Mouse (Mus musculus): ENCODE data around the gene Ncs1. TPM values are rescaled to one million over a fixed set of nuclear protein-coding genes. Genes with fewer than 3 reads are reported as not detected.

Ncs1 gene
- polyA plus RNA-seq, 1 experiment from 2014 or later: 29.7 TPM

- DNase-seq (ENCODE audit: low read depth, low spot score): no peak
- ChIA-PET CTCF (interaction anchor here (1.2 to 1.5 kb wide), 2 partner anchors 14 to 21 kb away, joined by 3 to 6 read pairs; no protein-coding TSS in a partner anchor), POLR2A (no interaction called here)
- no peaks in the 10 kb centered on the region for H3K27me3 ChIP-seq
- in situ Hi-C loops (cut with MboI; ENCODE audit: low pct_unique_long_range_greater_than_20kb): no loop called here
- ATAC-seq: no peak
- no peak for TF ChIP-seq CTCF (IDR thresholded peaks at IDR 0.05)
These were observed 32.2 kb downstream of the Ncs1 start for GRCm38 (mm10) chr2:31277810-31278209.

DNA sequence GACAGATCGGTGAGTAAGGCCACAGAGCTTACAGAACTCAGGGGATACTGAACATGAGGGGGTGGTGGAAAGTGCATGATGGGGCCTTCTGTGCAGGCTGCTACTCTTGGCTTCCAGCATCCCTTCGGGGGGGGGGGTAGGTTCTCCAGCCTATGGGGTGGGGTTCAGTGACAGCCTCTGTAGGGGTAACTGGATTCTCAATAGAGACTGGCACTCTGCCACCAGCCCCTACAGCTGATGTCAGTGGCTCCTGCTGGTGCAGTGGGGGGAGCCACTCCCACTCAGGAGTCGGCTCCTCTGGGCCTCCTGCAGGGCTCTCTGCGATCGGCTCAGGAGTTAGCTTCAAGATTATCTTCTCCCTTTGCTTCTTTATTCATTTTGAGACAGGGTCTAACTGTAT, 32.9 kb downstream of the Ncs1 start:
- no peak for TF ChIP-seq CTCF (IDR thresholded peaks at IDR 0.05)
- no peaks in the 10 kb centered on the region for H3K27me3 ChIP-seq
- in situ Hi-C loops (cut with MboI; ENCODE audit: low pct_unique_long_range_greater_than_20kb): no loop called here
- DNase-seq (ENCODE audit: low read depth, low spot score) (no peak), ATAC-seq (no peak)
- ChIA-PET CTCF (interaction anchor here (1.2 kb wide), 1 partner anchor 21 kb away, joined by 3 read pairs; no protein-coding TSS in a partner anchor), POLR2A (interaction anchor here (0.7 kb wide), 1 partner anchor 97 kb away, joined by 3 read pairs; no protein-coding TSS in a partner anchor)

- POLR2A ChIA-PET: no interaction called here
- CTCF ChIA-PET: interaction anchor here (1.6 to 1.7 kb wide), 2 partner anchors 8 to 10 kb away, joined by 4 to 5 read pairs; no protein-coding TSS in a partner anchor
- TF ChIP-seq CTCF (IDR thresholded peaks at IDR 0.05): no peak
- ATAC-seq (no peak), DNase-seq (ENCODE audit: low read depth, low spot score) (no peak)
- no peaks in the 10 kb centered on the region for H3K27me3 ChIP-seq
- in situ Hi-C loops (cut with MboI; ENCODE audit: low pct_unique_long_range_greater_than_20kb): no loop called here
These were observed 35.5 kb downstream of the Ncs1 start for GRCm38 (mm10) chr2:31281138-31281537.

GRCm38 (mm10) chr2:31282266-31282665, 36.6 kb downstream of the Ncs1 start:
- in situ Hi-C loops (cut with MboI; ENCODE audit: low pct_unique_long_range_greater_than_20kb): no loop called here
- TF ChIP-seq CTCF (IDR thresholded peaks at IDR 0.05): no peak

DNA sequence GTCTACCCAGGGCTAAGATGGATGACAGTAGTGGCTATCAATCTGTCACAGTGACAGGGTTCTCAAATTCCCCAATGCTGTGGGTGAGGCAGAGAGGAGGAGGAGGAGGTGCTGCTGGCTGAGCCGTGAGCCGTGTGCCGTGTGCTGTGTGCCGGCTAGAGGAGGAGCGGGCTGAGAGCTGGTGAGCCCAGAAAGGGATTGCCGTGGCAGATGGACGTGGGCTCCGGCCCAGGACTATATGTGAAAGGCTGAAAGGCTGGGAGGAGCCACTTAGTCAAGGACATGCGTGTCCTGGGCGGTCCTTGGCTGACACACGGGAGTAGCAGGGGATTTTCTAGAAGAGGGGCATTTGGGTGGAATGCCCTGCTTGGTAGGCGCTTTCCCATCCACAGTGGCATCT, 37.3 kb downstream of the Ncs1 start:
- no peak for TF ChIP-seq CTCF (IDR thresholded peaks at IDR 0.05)
- ChIA-PET POLR2A (no interaction called here), CTCF (no interaction called here)
- no peak for DNase-seq (ENCODE audit: low read depth, low spot score)
- ATAC-seq: no peak
- in situ Hi-C loops (cut with MboI; ENCODE audit: low pct_unique_long_range_greater_than_20kb): no loop called here
- no peaks in the 10 kb centered on the region for H3K27me3 ChIP-seq

More at GRCm38 (mm10) chr2:31282266-31282665, 36.6 kb downstream of the Ncs1 start:
- ChIA-PET CTCF (no interaction called here), POLR2A (no interaction called here)
- no peaks in the 10 kb centered on the region for H3K27me3 ChIP-seq
- DNase-seq (ENCODE audit: low read depth, low spot score) (no peak), ATAC-seq (no peak)

- ATAC-seq (no peak), DNase-seq (ENCODE audit: low read depth, low spot score) (no peak)
- in situ Hi-C loops (cut with MboI; ENCODE audit: low pct_unique_long_range_greater_than_20kb): no loop called here
- no peaks in the 10 kb centered on the region for H3K27me3 ChIP-seq
- POLR2A ChIA-PET: no interaction called here
- no peak for TF ChIP-seq CTCF (IDR thresholded peaks at IDR 0.05)
- CTCF ChIA-PET: interaction anchor here (1.3 kb wide), 1 partner anchor 15 kb away, joined by 3 read pairs; no protein-coding TSS in a partner anchor
These were observed 38.9 kb downstream of the Ncs1 start for GRCm38 (mm10) chr2:31284531-31284930.

DNA sequence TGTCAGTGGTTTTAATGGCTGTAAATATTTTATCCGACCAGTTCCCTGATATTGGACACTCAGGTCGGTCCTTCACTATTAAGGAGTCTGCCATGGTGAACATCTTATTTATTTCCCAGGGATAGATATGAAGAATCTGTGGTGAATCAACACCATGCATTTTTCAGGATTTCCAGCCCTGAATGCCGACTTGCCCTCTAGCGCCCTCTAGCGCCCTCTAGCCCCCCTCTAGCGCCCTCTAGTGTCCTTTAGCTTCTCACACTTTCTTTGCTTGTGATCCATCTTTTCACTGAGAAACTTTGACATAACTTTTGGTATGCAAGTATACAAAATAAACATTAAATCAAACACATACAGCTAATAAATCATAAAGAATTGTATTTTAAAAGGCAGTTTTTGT, 45.8 kb downstream of the Ncs1 start:
- ChIA-PET CTCF (interaction anchor here (0.7 to 2.4 kb wide), 17 partner anchors 10 to 100 kb away, joined by 3 to 19 read pairs (median 5); no protein-coding TSS in a partner anchor), POLR2A (no interaction called here)
- ATAC-seq: no peak
- H3K27me3 ChIP-seq: no peaks in the 10 kb centered on the region
- peak; percentile 99 for TF ChIP-seq CTCF (IDR thresholded peaks at IDR 0.05)
- no peak for DNase-seq (ENCODE audit: low read depth, low spot score)
- in situ Hi-C loops (cut with MboI; ENCODE audit: low pct_unique_long_range_greater_than_20kb): loop anchor here (10.0 kb wide), 1 partner anchor 57 kb away; no protein-coding TSS in a partner anchor

GRCm38 (mm10) chr2:31294985-31295384, 49.4 kb downstream of the Ncs1 start:
- no peak for ATAC-seq
- ChIA-PET CTCF (interaction anchor here (1.4 kb wide), 1 partner anchor 38 kb away, joined by 3 read pairs; no protein-coding TSS in a partner anchor), POLR2A (no interaction called here)
- DNase-seq (ENCODE audit: low read depth, low spot score): no peak
- no peaks in the 10 kb centered on the region for H3K27me3 ChIP-seq
- TF ChIP-seq CTCF (IDR thresholded peaks at IDR 0.05): no peak
- in situ Hi-C loops (cut with MboI; ENCODE audit: low pct_unique_long_range_greater_than_20kb): loop anchor here (5.0 to 10.0 kb wide), 2 partner anchors 60 to 103 kb away; no protein-coding TSS in a partner anchor

GRCm38 (mm10) chr2:31296395-31296794, 50.8 kb downstream of the Ncs1 start:
- H3K27me3 ChIP-seq: no peaks in the 10 kb centered on the region
- ATAC-seq (no peak), DNase-seq (ENCODE audit: low read depth, low spot score) (no peak)
- ChIA-PET CTCF (interaction anchor here (1.2 to 1.5 kb wide), 2 partner anchors 27 to 106 kb away, joined by 3 to 4 read pairs; no protein-coding TSS in a partner anchor), POLR2A (no interaction called here)
- TF ChIP-seq CTCF (IDR thresholded peaks at IDR 0.05): no peak
- in situ Hi-C loops (cut with MboI; ENCODE audit: low pct_unique_long_range_greater_than_20kb): loop anchor here (5.0 to 10.0 kb wide), 2 partner anchors 62 to 104 kb away; no protein-coding TSS in a partner anchor

GRCm38 (mm10) chr2:31297602-31298268, 52.1 kb downstream of the Ncs1 start:
- DNase-seq (ENCODE audit: low read depth, low spot score): no peak
- no peak for TF ChIP-seq CTCF (IDR thresholded peaks at IDR 0.05)
- ChIA-PET CTCF (interaction anchor here (1.2 to 1.5 kb wide), 2 partner anchors 29 to 107 kb away, joined by 3 to 4 read pairs; no protein-coding TSS in a partner anchor), POLR2A (interaction anchor here (0.6 kb wide), 1 partner anchor 42 kb away, joined by 3 read pairs; no protein-coding TSS in a partner anchor)
- in situ Hi-C loops (cut with MboI; ENCODE audit: low pct_unique_long_range_greater_than_20kb): loop anchor here (5.0 to 10.0 kb wide), 2 partner anchors 63 to 105 kb away; no protein-coding TSS in a partner anchor
- no peaks in the 10 kb centered on the region for H3K27me3 ChIP-seq
- no peak for ATAC-seq

DNA sequence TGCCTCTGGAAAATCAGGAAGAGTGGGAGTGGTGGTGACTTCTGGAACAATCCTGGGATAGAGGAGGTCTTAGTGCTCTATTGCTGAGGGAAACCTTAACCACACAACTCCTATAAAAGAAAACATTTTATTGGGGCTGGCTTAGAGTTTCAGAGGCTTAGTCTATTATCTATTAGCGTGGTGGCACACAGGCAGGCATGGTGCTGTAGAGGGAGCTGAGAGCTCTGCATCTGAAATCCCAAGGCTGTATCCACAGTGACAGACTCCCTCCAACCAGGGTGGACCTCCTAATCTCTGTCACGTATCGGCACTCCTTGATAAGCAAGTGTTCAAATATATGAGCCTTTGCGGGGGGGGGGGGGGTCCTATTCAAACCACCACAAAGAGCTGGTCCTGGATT, 53.2 kb downstream of the Ncs1 start:
- in situ Hi-C loops (cut with MboI; ENCODE audit: low pct_unique_long_range_greater_than_20kb): loop anchor here (5.0 to 10.0 kb wide), 2 partner anchors 64 to 107 kb away; no protein-coding TSS in a partner anchor
- POLR2A ChIA-PET: interaction anchor here (0.7 kb wide), 1 partner anchor 79 kb away, joined by 3 read pairs; no protein-coding TSS in a partner anchor
- no peak for ATAC-seq
- no peak for TF ChIP-seq CTCF (IDR thresholded peaks at IDR 0.05)
- CTCF ChIA-PET: interaction anchor here (0.7 to 1.8 kb wide), 3 partner anchors 9 to 22 kb away, joined by 3 to 8 read pairs (median 3); no protein-coding TSS in a partner anchor
- no peaks in the 10 kb centered on the region for H3K27me3 ChIP-seq
- no peak for DNase-seq (ENCODE audit: low read depth, low spot score)
